Mouse (Mus musculus): ENCODE results near the gene Mpg. TPM values are rescaled to one million over a fixed set of nuclear protein-coding genes. Genes with fewer than 3 reads are reported as not detected.

Gene Mpg
- polyA plus RNA-seq, 1 experiment from 2014 or later = 24.8 TPM

GRCm38 (mm10) chr11:32244617-32245016 is 18.3 kb downstream of the Mpg start:
- ATAC-seq (ENCODE audit: low FRiP score) (no peak), DNase-seq (ENCODE audit: low spot score, missing footprints) (peak; percentile 75)
- H3K9ac ChIP-seq (ENCODE audit: low read length) = no peak overlapping the region
- H3K4me1 ChIP-seq (ENCODE audit: control insufficient read depth, insufficient read depth, low read length) = no peaks in the 10 kb centered on the region
- no peaks in the 10 kb centered on the region for H3K9me3 ChIP-seq (ENCODE audit: control insufficient read depth, low read length)
- no peak overlapping the region for H3K27ac ChIP-seq (ENCODE audit: low read depth, low read length)
- no peak overlapping the region for H3K4me2 ChIP-seq
- no peaks in the 10 kb centered on the region; the same call in 1 of the 2 replicates for H3K36me3 ChIP-seq (ENCODE audit: control insufficient read depth, insufficient read depth, low read length)
- H3K27me3 ChIP-seq (ENCODE audit: control insufficient read depth, insufficient read depth, low read length) = no peaks in the 10 kb centered on the region
- H3K4me3 ChIP-seq (ENCODE audit: low read depth, low read length) = no peak overlapping the region
- 94% methylated on average over 1 of the region's 1 CpGs for WGBS

DNA sequence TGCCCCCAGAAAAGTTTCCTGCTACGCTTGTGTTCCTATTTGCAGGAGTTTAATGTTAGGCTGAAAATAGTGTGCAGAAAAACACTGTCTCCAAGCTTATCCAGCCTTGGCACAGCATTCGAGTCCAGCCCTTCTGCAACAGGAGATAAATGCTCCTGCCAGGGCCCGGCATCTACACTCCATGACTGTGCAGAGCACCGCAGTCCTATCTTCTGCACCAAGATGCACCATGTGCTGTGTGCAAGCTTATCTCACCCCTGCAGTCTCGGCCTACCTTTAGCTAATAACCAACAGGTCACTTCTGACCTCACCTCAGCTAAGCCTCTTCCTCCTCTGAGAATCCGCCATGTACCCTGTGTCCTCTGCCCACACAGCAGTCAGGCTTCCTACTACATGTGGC is 19.3 kb downstream of the Mpg start:
- Histone ChIP-seq H3K36me3 (ENCODE audit: control insufficient read depth, insufficient read depth, low read length) (no peaks in the 10 kb centered on the region; the same call in 1 of the 2 replicates), H3K27ac (ENCODE audit: low read depth, low read length) (no peak overlapping the region), H3K4me3 (ENCODE audit: low read depth, low read length) (no peak overlapping the region), H3K4me2 (no peak overlapping the region), H3K27me3 (ENCODE audit: control insufficient read depth, insufficient read depth, low read length) (no peaks in the 10 kb centered on the region), H3K4me1 (ENCODE audit: control insufficient read depth, insufficient read depth, low read length) (no peaks in the 10 kb centered on the region), H3K9ac (ENCODE audit: low read length) (no peak overlapping the region), H3K9me3 (ENCODE audit: control insufficient read depth, low read length) (no peaks in the 10 kb centered on the region)
- DNase-seq (ENCODE audit: low spot score, missing footprints) = no peak
- no peak for ATAC-seq (ENCODE audit: low FRiP score)
- WGBS = 92% methylated on average over 6 of the region's 6 CpGs

DNA sequence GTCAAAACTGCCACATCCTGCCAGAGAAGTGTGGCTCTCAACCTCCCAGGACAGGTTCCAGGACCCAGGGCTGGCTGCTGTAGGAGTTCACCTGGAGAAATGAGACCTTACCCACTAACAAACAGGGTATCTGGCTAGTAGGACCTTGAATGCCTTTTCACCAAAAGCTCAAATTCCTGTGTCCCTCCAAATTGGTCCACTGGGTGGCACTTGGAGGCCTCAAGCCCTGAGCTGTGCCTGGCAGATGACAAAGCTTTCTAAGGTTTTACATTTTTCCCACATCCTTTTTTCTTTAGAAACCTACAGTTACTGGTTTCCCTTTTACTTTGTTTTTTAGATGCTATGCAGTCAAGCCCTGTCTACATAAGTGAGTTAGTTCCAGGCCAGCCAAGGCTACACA is 20.8 kb downstream of the Mpg start:
- H3K27ac ChIP-seq (ENCODE audit: low read depth, low read length) = no peak overlapping the region
- H3K4me2 ChIP-seq = no peak overlapping the region
- DNase-seq (ENCODE audit: low spot score, missing footprints) (no peak), ATAC-seq (ENCODE audit: low FRiP score) (no peak)
- H3K9ac ChIP-seq (ENCODE audit: low read length) = no peak overlapping the region
- no peaks in the 10 kb centered on the region for H3K4me1 ChIP-seq (ENCODE audit: control insufficient read depth, insufficient read depth, low read length)
- H3K36me3 ChIP-seq (ENCODE audit: control insufficient read depth, insufficient read depth, low read length) = no peaks in the 10 kb centered on the region; the same call in 1 of the 2 replicates
- H3K9me3 ChIP-seq (ENCODE audit: control insufficient read depth, low read length) = no peaks in the 10 kb centered on the region
- H3K4me3 ChIP-seq (ENCODE audit: low read depth, low read length) = no peak overlapping the region
- no peaks in the 10 kb centered on the region for H3K27me3 ChIP-seq (ENCODE audit: control insufficient read depth, insufficient read depth, low read length)

DNA sequence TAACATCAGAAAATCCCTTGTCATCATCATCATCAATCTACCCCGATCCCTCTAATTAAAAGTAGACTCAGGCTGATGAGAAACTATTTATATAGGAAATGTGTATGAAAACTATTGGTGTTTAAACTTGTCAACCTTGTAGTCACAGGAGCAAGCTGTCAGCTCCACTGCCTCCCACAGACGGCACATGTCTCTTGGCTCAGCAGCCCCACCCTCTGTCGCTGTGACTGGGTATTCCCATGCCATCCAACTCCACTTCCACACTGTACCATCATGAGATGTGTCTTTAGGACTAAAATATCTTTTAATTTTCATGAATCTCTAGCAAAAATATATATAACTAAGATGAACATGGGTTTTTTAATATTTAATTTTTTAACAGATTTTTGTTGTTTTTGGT is 22.0 kb downstream of the Mpg start:
- WGBS = 90% methylated on average over 3 of the region's 3 CpGs
- ATAC-seq (ENCODE audit: low FRiP score) = no peak
- H3K36me3 ChIP-seq (ENCODE audit: control insufficient read depth, insufficient read depth, low read length) = no peaks in the 10 kb centered on the region; the same call in 1 of the 2 replicates
- H3K4me3 ChIP-seq (ENCODE audit: low read depth, low read length) = no peak overlapping the region
- H3K9me3 ChIP-seq (ENCODE audit: control insufficient read depth, low read length) = no peaks in the 10 kb centered on the region
- H3K27ac ChIP-seq (ENCODE audit: low read depth, low read length) = no peak overlapping the region
- no peaks in the 10 kb centered on the region for H3K4me1 ChIP-seq (ENCODE audit: control insufficient read depth, insufficient read depth, low read length)
- no peak overlapping the region for H3K4me2 ChIP-seq
- no peaks in the 10 kb centered on the region for H3K27me3 ChIP-seq (ENCODE audit: control insufficient read depth, insufficient read depth, low read length)
- H3K9ac ChIP-seq (ENCODE audit: low read length) = no peak overlapping the region
- DNase-seq (ENCODE audit: low spot score, missing footprints) = no peak

DNA sequence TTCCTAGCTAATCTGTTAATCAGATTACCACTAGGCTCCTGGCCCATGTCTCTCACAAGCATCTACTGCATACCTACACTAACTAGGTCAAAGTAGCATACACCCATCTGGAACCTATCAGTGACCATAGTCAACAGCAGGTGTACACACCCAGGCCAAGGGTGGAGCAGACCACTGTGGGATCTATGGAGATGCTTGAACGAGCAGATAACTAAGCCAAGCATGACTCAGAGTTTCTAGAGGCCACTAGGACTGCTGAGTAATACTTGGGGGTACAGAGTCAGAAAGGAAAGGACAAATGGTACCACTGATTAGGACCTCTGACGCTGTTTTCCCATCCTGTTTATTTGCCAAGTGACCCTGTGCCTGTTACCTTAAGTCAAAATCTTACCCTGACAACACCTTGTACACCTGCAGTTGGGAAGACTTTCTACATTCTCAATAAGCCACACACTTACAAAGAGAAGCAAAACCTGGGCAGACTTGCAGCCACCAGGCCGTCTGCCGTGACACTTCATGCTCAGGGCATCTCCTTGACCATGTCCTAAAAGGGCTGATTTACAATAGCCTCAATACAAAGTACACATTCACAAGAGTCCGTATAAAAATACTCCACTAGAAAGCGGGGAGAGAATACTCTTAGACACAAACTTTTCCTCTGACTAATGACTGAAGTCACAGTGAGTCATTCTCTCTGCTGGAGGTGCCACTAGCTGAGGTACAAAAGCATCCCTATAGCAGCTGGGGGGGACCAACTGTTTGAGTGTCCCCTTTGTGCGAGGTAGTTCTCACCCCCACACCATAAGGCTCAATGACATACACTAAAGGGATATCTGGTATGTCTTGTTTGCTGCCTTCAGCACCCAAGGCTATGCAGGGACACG is 24.8 kb downstream of the Mpg start:
- no peaks in the 10 kb centered on the region for H3K27me3 ChIP-seq (ENCODE audit: control insufficient read depth, insufficient read depth, low read length)
- H3K9me3 ChIP-seq (ENCODE audit: control insufficient read depth, low read length) = no peaks in the 10 kb centered on the region
- 88% methylated on average over 8 of the region's 8 CpGs for WGBS
- H3K9ac ChIP-seq (ENCODE audit: low read length) = no peak overlapping the region
- H3K36me3 ChIP-seq (ENCODE audit: control insufficient read depth, insufficient read depth, low read length) = no peaks in the 10 kb centered on the region
- H3K27ac ChIP-seq (ENCODE audit: low read depth, low read length) = no peak overlapping the region
- H3K4me3 ChIP-seq (ENCODE audit: low read depth, low read length) = no peak overlapping the region
- no peak overlapping the region for H3K4me2 ChIP-seq
- DNase-seq (ENCODE audit: low spot score, missing footprints) (no peak), ATAC-seq (ENCODE audit: low FRiP score) (peak; percentile 38; the same call in 1 of the 2 replicates)
- H3K4me1 ChIP-seq (ENCODE audit: control insufficient read depth, insufficient read depth, low read length) = no peaks in the 10 kb centered on the region

- DNase-seq (ENCODE audit: low spot score, missing footprints) (no peak), ATAC-seq (ENCODE audit: low FRiP score) (no peak)
- H3K27ac ChIP-seq (ENCODE audit: low read depth, low read length) = no peak overlapping the region
- H3K4me2 ChIP-seq = no peak overlapping the region
- no peaks in the 10 kb centered on the region for H3K36me3 ChIP-seq (ENCODE audit: control insufficient read depth, insufficient read depth, low read length)
- H3K4me1 ChIP-seq (ENCODE audit: control insufficient read depth, insufficient read depth, low read length) = no peaks in the 10 kb centered on the region
- no peaks in the 10 kb centered on the region for H3K27me3 ChIP-seq (ENCODE audit: control insufficient read depth, insufficient read depth, low read length)
- H3K9me3 ChIP-seq (ENCODE audit: control insufficient read depth, low read length) = no peaks in the 10 kb centered on the region
- 100% methylated on average over 1 of the region's 1 CpGs for WGBS
- H3K9ac ChIP-seq (ENCODE audit: low read length) = no peak overlapping the region
- no peak overlapping the region for H3K4me3 ChIP-seq (ENCODE audit: low read depth, low read length)
Observed at GRCm38 (mm10) chr11:32253121-32253520, 26.8 kb downstream of the Mpg start.

- Histone ChIP-seq H3K36me3 (ENCODE audit: control insufficient read depth, insufficient read depth, low read length) (peaks cover 3% of the 10 kb centered on the region; the same call in 1 of the 2 replicates), H3K27me3 (ENCODE audit: control insufficient read depth, insufficient read depth, low read length) (no peaks in the 10 kb centered on the region)
- WGBS = 96% methylated on average over 1 of the region's 1 CpGs
Observed at GRCm38 (mm10) chr11:32256146-32256545, 29.8 kb downstream of the Mpg start.

GRCm38 (mm10) chr11:32256566-32256965 is 30.3 kb downstream of the Mpg start:
- ATAC-seq (ENCODE audit: low FRiP score) (no peak), DNase-seq (ENCODE audit: low spot score, missing footprints) (no peak)
- Histone ChIP-seq H3K4me2 (no peak overlapping the region), H3K4me1 (ENCODE audit: control insufficient read depth, insufficient read depth, low read length) (no peaks in the 10 kb centered on the region), H3K9me3 (ENCODE audit: control insufficient read depth, low read length) (no peaks in the 10 kb centered on the region), H3K36me3 (ENCODE audit: control insufficient read depth, insufficient read depth, low read length) (peaks cover 3% of the 10 kb centered on the region; the same call in 1 of the 2 replicates), H3K27me3 (ENCODE audit: control insufficient read depth, insufficient read depth, low read length) (no peaks in the 10 kb centered on the region), H3K4me3 (ENCODE audit: low read depth, low read length) (no peak overlapping the region), H3K9ac (ENCODE audit: low read length) (no peak overlapping the region), H3K27ac (ENCODE audit: low read depth, low read length) (no peak overlapping the region)
- 89% methylated on average over 3 of the region's 3 CpGs for WGBS

More at GRCm38 (mm10) chr11:32256146-32256545, 29.8 kb downstream of the Mpg start:
- Histone ChIP-seq H3K27ac (ENCODE audit: low read depth, low read length) (no peak overlapping the region), H3K9ac (ENCODE audit: low read length) (no peak overlapping the region), H3K9me3 (ENCODE audit: control insufficient read depth, low read length) (no peaks in the 10 kb centered on the region), H3K4me1 (ENCODE audit: control insufficient read depth, insufficient read depth, low read length) (no peaks in the 10 kb centered on the region), H3K4me2 (no peak overlapping the region), H3K4me3 (ENCODE audit: low read depth, low read length) (no peak overlapping the region)
- ATAC-seq (ENCODE audit: low FRiP score) (no peak), DNase-seq (ENCODE audit: low spot score, missing footprints) (no peak)

- Histone ChIP-seq H3K4me3 (ENCODE audit: low read depth, low read length) (no peak overlapping the region), H3K9me3 (ENCODE audit: control insufficient read depth, low read length) (no peaks in the 10 kb centered on the region), H3K9ac (ENCODE audit: low read length) (no peak overlapping the region), H3K4me1 (ENCODE audit: control insufficient read depth, insufficient read depth, low read length) (no peaks in the 10 kb centered on the region; the same call in none of the 2 replicates), H3K36me3 (ENCODE audit: control insufficient read depth, insufficient read depth, low read length) (peaks cover 5% of the 10 kb centered on the region; the same call in 1 of the 2 replicates), H3K4me2 (no peak overlapping the region), H3K27ac (ENCODE audit: low read depth, low read length) (no peak overlapping the region), H3K27me3 (ENCODE audit: control insufficient read depth, insufficient read depth, low read length) (no peaks in the 10 kb centered on the region)
- WGBS = 94% methylated on average over 10 of the region's 10 CpGs
- no peak for DNase-seq (ENCODE audit: low spot score, missing footprints)
- ATAC-seq (ENCODE audit: low FRiP score) = no peak
Observed at GRCm38 (mm10) chr11:32262674-32263415, 36.5 kb downstream of the Mpg start.

All from midbrain, embryonic 11.5 days (tissue).